Mouse (Mus musculus) ES-E14 (cell line): ENCODE data around the gene Celf5.

Experiments
- CHD2 ChIP-seq: IDR thresholded peaks from 2 replicates; pipeline ENCODE4 v1.6.1; 2014; ENCODE audit warnings: mild to moderate bottlenecking, low read depth, low read length, inconsistent platforms
- HCFC1 ChIP-seq: IDR thresholded peaks from 2 replicates; pipeline ENCODE4 v1.6.1; 2012; ENCODE audit warnings: low read length, inconsistent platforms, borderline replicate concordance; ENCODE audit not compliant: insufficient read depth
- MAFK ChIP-seq: IDR thresholded peaks from 2 replicates; pipeline ENCODE4 v1.6.1; 2014; ENCODE audit warnings: mild to moderate bottlenecking, low read depth, low read length, inconsistent platforms; ENCODE audit not compliant: insufficient read depth
- ZC3H11A ChIP-seq: IDR thresholded peaks from 2 replicates; pipeline ENCODE4 v1.6.1; 2012; ENCODE audit warnings: low read depth, mild to moderate bottlenecking, inconsistent platforms, low read length, borderline replicate concordance
- ZNF384 ChIP-seq: IDR thresholded peaks from 2 replicates; pipeline ENCODE4 v1.6.1; 2012; ENCODE audit warnings: low read depth, low read length, inconsistent platforms

DNA sequence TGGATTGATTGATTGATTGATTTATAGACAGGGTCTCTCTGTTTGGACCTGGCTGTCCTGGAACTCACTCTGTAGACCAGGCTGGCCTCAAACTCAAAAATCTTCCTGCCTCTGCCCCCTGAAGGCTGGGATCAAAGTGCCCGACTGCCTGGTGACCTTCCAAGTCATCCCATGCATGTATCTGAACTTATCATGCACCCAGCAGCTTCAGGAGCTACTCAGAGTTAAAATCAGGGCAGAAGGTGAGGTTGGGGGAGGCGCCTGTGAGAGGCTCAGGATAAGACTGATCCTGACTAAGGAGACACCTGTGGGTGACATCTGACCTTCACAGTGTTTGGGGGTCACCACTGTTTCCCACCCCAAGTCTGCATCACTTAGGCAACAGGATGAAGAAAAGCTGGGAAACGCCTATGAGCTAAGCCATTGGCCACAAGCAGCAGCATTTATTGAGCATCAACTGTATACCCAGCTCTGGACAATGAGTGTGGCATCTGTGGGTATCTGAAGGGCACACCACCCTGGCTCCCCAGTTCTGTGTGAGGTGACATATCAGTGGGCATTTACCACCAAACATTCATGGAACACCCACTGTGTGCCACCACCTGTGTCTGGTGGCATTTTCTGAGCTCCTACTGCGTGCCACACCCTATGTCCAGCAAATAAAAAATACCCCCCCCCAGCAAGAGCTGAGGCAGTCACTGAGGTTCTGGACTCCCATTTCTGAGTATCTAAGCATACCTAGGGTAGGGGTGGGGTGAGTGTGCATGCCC is 58.8 kb downstream of the Celf5 start:
- TF ChIP-seq ZC3H11A (no peak), ZNF384 (no peak), MAFK (no peak), HCFC1 (no peak), CHD2 (no peak)
